Mouse (Mus musculus): Measurements from ENCODE around the gene Ccdc85c.

- TF ChIP-seq CTCF (IDR thresholded peaks at IDR 0.05; ENCODE audit: extremely low read depth, insufficient read depth, insufficient read length, insufficient replicate concordance), result no peak
- TF ChIP-seq POLR2A (IDR thresholded peaks at IDR 0.05; ENCODE audit: low read depth, low read length), result no peak
Observed at GRCm38 (mm10) chr12:108240953-108241588, 34.2 kb downstream of the Ccdc85c start.
